Mouse (Mus musculus): ENCODE measurements around the gene Hist1h2bc.

DNA sequence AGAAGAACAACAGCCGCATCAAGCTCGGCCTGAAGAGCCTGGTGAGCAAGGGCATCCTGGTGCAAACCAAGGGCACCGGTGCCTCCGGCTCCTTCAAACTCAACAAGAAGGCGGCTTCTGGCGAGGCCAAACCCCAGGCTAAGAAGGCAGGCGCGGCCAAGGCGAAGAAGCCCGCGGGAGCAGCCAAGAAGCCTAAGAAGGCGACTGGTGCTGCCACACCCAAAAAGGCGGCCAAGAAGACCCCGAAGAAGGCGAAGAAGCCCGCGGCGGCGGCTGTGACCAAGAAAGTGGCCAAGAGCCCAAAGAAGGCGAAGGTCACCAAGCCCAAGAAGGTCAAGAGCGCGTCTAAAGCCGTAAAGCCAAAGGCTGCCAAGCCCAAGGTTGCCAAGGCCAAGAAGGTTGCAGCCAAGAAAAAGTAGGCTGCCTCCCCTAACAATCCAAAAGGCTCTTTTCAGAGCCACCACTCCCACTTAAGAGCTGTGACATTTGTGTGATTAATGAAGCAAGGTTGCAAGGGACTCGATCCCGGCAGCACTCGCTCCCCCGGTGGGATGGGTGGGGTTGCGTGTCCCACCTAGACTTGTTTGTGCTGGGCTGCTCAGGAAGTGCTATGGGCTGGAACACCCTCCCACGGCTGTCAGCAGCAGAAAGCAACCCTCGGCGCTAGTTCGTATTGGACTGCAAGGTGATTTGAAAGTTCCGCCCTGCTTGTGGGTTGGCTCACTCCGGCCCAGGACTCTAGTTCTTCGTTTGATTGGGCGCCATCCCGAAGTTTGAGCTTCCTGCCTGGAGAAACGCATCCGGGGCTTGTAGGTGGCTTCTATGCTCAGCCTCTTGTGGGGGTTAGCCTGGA, 55.3 kb downstream of the Hist1h2bc start:
- TF ChIP-seq USF1 (IDR thresholded peaks at IDR 0.05; ENCODE audit: low read depth) (no peak), CEBPB (IDR thresholded peaks at IDR 0.05; ENCODE audit: insufficient read depth, poor library complexity, severe bottlenecking) (no peak), POLR2A (IDR thresholded peaks at IDR 0.05; ENCODE audit: insufficient read length, low read depth) (peak; percentile 90), E2F4 (IDR thresholded peaks at IDR 0.05; ENCODE audit: insufficient read depth) (peak; percentile 95), MAX (IDR thresholded peaks at IDR 0.05; ENCODE audit: low read depth) (no peak), REST (IDR thresholded peaks at IDR 0.05; ENCODE audit: insufficient read depth, insufficient read length) (no peak), TCF12 (IDR thresholded peaks at IDR 0.05; ENCODE audit: insufficient read depth, poor library complexity, severe bottlenecking) (no peak), MYOD1 (IDR thresholded peaks at IDR 0.05; ENCODE audit: control insufficient read depth in 1 of 3, insufficient read length in 2 of 3, low read depth in 2 of 3) (no peak), POLR2AphosphoS2 (IDR thresholded peaks at IDR 0.05; ENCODE audit: insufficient read length, low read depth) (peak; percentile 97)

Measured in myocyte (in vitro differentiated cells).